Mouse (Mus musculus): ENCODE measurements around the gene Setd2. TPM values are rescaled to one million over a fixed set of nuclear protein-coding genes. Genes with fewer than 3 reads are reported as not detected.

Gene Setd2
- total RNA-seq, 2 experiments from 2014 or later = 25.8 to 26.9 TPM

DNA sequence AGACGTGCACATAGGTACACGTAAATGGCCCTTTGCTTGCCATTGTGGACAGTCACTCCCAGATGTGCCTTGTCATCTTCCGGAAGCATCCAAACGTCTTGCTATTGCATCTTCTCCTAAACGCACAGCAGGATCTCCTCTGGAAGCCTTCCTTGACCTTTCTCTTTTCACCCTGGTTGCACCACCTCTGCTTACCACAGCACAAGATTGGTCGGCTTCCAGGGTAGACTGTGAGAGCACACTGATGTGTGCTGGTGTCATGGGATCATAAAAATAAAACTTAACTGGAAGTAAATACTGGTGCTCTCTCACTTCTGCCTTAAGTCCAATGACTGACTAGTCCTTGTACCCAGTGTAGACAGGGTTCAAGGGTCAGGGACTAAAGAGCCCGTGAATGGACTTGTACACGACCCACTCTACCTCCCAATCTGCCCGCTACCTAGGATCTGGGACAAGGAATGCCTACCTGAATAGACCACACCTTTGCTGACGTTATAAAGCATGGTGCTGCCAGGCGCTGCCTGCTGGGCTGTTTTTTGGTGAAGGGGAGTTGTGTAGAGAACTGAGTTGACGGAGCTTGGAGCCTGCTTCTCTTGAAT lies 90.3 kb downstream of the Setd2 start:
- no peak for DNase-seq (ENCODE audit: low spot score)

DNA sequence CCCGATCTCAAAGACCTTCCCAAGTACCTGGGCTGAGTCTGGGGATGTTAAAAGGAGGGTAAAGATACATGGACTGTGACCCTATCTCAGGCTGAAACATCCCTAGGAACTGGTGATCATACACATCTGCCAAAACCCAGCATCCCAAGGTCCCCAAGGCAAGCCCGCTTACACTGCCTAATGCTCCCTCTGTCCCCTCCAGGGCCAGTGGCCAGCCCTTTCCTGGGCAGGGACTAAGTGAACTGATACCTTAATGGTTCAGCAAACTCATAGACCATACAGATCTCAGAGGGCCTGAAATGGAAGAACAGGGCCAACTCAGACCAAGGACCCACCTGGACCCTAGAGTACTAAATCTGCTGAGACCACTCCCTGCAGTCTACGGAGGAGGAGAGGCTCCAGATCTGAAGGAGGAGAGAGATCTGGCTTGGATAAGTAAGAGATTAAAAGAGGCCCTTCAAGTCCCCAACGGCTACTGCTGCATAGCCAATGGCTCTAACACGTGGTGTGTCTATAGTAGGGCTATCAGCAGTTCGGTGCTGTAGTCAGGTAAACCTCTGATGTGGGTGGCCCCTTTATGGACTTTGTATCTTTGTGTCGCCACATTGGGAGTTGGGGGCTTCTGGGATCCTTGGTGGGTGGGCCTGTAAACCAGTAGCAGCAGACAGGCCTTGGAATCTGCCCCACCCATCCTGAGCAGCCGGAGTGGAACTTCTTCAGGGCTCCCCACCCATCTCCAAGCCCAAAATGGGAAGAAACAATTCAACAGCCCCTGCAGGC lies 91.2 kb downstream of the Setd2 start:
- no peak for DNase-seq (ENCODE audit: low spot score)

DNA sequence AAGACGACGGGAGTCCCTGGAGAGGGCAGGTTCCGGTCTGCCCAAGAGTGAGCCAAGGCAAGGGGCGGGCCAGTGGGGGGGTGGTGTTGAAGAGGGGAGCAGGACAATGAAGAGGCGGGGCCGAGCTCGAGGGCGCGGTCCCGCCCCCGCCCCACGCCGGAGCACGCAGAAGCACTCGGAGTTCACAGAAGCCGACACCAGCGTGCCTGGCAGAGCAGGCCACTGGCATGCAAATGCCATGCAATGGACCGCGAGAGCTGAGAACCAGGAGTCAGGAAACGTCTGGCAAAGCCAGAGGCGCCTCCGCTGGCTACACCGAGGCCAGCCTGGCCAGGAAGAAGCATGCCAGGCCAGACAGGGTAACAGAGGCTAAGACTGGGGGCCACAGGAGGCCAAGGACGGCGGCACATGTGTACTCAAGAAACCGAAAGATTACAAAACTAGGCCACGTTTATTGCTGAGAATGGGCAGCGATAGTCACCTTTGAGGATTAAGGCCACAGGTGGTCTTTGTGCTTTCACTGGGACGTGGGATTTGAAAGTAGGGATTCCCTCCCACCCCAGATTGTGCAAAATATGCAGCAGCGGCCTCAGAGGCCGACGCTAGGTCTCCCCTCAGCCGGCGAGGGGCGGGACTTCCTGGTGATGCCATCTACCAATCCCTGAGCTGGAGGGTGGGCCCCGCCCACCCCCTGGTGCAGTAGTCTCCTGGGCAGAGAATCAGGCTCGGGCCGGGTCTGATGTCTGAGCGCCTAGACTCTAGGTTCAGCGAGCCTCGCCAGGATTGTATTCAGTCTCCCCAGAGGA lies 92.2 kb downstream of the Setd2 start, which contains the start of gene Nradd:
Gene Nradd (minus strand): TSS at position 92 of the 806 bp plus-strand sequence.
- DNase-seq (ENCODE audit: low spot score) = peak; percentile 88

DNA sequence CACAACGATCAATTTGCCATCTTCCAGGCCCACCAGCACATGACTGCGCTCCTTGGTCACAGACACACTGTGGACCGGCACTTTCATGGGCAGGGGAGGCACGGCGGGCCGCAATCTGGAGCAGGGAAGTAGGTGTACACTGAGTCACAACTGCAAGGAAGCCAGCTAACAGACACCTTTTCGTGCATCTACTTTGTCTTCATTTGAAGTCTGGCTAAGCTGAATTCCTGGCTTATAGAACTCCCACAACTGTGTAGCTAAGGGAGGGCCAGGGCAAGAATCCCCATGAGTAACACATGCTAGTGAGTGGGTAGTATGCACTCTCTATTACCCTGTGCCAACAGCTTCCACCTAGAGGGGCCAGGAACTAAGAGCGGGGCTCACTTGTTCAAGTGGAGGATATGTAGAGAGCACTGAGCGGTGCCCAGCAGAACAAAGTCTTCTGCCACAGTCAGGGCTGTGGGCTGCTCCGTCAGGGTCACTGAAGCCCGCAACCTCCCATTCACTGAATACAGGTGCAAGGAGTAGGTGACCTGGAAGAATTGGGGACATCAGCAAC lies 93.0 kb downstream of the Setd2 start:
- no peak for DNase-seq (ENCODE audit: low spot score)

DNA sequence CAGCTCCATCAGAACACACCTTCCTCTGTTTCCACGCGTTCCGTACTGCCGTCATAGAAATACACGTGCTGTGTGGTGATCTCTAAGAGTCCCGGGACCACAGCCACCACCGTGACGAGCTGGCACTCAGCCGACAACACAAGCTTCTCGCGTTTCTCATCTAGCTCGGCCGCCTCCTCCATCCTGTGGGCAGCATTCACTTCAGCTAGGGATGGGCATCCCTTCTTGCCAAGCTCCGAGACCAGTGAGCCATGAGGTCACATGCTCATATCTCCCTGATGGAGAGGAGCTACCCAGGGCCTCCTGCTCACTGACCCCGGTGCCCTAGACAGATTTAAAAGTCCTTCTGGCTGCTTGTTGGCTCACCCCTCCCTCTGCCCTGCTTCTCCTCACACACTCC lies 97.8 kb downstream of the Setd2 start:
- DNase-seq (ENCODE audit: low spot score) = no peak

DNA sequence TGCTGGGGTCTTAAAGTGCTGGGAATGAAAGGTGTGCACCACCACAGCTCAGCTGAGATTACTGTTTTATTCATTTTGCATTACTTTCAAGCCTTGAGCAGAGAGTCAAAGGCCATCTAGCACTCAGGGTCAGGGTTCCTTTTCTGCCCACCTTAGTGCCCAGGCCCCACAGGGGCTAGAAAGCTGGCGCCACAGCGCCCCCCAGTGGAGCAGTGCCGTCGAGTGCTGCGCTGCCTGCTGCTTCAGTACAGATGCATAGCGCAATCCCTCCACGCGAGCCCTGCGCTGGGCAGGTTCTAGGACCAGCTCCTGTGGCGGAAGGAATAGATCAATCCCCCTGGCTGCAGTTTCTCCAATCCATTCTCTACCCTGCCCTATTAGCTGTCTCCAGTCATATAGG lies 98.8 kb downstream of the Setd2 start:
- DNase-seq (ENCODE audit: low spot score) = peak; percentile 47

DNA sequence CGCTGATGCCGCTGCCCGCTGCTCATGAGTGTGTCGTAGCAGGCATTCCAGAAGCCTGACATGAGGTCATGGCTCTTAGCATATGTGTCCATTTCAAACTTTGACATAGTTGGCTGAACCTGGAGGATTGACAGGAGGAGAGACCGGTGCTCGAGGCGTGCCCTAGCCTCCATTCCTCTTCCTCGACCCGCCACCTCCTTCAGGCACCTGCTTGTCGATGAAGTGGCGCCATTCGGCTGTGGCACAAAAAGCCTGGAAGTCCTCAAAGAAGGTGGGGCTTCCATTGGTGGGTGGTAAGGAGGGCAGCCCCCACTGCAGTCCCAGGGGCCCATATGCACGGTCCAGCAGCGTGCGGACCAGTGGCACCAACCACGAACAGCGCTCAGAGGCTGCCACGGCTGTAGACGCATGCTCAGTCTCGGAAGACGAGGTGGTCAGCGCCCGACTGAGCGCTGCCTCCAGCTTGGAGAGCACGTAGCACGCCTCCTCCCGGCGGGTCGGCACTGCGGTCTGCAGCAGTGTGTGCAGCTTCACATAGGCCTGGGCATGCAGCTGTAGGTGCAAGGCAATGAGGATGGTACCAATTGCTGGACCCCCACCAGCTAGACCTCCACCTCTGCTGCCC lies 99.4 kb downstream of the Setd2 start:
- DNase-seq (ENCODE audit: low spot score) = no peak

DNA sequence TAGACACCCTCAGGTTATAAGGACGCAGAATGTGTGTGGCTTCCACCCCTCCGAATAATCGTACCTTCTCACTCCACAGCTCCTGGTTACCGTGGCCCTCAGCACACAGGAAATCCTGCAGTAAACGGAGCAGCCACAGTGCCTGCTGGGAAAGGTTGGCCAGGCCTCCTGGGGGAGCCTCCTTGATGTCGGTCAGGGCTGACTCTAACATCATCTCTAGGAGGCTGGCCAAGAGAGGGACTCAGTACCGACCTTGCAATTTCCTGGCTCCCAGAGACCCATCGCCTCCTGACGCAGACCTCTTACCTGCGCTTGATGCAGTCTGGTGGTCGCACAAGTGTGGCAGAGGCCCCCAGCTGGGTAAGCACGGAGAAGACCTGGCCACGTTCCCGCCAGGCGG lies 100.3 kb downstream of the Setd2 start:
- no peak for DNase-seq (ENCODE audit: low spot score)

DNA sequence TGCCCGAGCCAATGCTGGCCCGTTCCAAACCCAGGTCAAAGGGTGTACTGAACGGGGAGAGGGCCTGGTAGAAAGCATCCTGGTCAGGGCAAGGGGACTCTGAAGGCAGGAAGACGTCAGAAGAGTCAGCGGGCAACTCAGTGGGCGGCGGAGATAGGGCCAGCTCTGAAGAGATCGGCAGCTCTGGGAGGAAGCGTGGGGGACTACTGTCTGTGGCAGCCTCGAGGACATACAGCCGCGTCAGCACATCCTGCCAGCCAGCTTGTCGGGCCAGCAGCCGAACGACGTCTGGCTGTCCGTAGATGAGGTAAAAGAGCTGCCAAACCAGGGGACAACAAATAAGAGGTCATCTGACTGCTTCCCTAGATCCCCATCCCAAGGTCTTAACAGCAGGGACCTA lies 101.5 kb downstream of the Setd2 start:
- DNase-seq (ENCODE audit: low spot score) = no peak

DNA sequence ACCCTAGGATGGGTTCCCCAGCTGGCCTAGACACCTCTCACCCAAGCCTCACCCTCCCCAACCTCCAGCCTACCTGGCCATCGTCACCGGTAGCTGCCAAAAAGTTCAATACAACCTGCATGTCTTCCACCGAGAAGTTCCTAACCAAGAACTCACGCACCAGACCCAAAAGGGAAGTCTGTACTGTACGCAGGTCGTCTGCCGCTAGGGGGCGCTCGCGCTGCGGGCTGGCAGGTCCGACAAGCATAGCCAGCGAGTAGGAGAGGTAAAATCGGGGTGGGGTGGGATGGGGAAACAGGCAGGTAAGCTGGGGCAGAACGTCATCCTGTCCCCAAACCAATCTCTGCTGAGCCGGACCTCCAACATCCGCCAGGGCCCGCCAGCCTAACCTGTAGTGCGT lies 102.8 kb downstream of the Setd2 start:
- peak; percentile 86 for DNase-seq (ENCODE audit: low spot score)

DNA sequence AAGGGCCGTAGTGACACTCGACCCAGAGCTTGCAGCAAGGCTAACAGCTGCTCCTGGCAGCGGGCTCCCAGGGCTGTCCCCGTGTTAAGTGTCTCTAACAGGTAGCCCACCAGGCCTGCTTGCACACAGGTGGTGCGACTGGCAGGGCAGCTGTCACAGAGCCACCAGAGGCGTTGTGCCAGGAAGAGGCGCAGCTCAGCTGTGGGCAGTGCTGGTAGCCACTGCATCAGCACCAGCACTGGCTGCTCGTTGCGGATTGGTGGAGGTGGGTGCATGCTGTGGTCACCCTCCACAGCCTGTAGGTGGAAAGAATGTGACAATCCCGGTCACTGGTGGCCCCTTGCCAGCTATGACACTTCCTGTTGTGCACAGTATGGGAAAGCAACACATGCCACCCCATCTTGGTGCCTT lies 106.2 kb downstream of the Setd2 start:
- DNase-seq (ENCODE audit: low spot score) = no peak

DNA sequence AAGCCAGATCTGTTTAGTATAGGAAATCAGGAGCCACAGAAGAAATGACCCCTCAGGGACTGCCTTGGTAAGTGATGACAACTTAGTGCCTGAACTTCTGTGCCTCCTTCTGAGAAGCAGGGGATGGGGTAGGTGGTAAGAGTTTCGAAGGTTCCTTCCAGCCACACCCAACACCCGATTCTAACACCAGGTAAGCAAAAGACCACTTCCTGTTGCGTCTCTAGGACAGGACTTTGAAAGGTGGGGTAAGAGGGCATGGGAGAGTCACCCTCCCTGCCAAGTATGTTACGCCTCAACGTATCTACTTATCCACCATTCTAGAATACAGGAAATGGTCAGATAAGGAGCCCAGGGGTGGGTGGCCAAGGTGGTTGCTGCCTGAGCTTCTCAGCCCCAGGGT lies 108.6 kb downstream of the Setd2 start:
- DNase-seq (ENCODE audit: low spot score) = no peak

DNA sequence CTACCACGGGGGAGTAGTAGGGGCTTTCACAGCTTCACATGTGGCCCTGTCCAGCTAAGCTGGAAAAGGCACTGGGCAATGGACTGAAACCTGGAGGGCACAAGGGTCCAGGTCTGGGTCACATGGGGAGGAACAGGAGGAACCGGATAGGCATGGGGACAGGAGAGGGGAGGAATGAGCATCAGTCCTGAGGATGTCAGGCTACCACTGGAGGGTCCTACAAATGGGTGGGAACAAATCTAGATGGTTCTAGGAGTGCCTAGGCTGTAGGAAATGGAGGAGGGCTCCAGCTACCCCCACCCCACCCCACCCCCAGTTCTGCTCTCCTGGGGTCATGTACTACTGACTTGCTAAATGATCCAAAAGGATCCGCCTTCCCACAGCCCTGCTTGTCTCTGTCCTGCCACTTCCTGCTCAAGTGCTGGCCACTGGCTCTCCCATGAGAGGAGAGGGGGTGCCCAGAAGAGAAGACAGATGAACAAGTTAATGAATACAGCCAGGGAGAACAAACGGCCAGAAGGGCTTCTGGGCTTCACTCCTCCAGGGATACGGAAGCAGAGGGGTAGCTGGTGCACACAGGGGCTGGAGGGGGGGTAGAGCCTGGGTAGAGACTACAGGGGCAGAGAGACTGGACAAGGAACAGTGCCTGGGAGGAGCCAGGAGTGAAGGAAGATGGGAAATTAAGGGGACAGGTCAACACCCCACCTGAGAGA lies 110.6 kb downstream of the Setd2 start:
- no peak for DNase-seq (ENCODE audit: low spot score)

DNA sequence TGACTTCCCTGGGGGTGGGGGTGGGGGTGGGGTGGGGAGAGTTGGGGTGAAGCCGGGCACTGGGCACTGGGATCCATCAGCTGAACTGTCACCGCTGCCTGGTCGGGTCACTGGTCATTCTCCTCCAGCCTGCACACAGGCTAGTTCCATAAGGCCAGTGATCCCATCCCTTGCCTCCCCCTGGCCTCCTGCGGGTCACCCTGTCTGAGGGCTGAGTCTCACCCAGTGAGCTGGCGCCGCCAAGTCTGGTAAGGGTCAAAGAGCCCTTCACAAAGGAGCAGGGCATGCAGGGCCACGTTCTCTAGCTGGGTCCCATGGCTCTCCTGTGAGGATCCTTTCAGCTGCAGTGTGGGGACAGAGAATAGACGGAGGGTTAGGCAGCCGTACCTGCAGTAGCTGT lies 111.4 kb downstream of the Setd2 start:
- no peak for DNase-seq (ENCODE audit: low spot score)

DNA sequence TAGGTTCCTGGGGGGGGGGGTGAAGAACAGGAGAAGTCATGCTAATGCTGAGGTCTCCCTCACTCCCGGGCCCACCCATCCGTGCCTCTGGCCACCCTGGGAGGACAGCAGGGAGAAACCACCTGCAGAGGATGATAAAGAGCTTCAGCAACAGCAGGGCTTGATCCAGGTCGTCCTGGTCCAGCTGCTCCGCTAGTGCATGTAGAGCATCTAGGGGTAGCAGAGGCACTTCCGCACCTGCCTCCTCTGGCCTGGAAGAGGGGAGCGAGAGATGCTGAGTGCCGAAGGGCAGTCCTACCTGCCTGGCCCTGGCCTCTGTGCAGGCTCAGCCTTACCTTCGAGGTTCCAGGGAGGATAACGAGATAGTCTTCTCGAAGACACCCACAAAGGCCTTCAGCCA lies 111.9 kb downstream of the Setd2 start:
- DNase-seq (ENCODE audit: low spot score) = no peak

DNA sequence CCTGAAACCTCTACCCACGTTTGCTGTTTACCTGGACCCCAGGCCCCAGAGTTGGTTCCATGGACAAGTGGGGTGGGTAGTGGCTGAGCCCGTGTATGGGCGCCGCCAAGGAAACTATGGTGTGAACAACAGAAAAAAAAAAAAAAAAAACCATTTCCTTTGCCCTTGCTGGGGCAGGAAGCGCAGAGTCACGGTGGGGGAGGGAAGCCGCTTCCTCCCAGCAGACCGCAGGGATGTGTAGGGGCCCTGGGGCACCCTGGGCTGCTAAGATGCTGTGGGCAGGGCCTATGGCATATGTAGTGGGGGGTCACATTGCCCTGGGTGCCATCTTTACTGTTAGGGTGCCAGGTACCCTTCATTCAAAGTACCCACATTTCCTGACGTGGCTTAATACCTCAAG lies 112.8 kb downstream of the Setd2 start:
- no peak for DNase-seq (ENCODE audit: low spot score)

DNA sequence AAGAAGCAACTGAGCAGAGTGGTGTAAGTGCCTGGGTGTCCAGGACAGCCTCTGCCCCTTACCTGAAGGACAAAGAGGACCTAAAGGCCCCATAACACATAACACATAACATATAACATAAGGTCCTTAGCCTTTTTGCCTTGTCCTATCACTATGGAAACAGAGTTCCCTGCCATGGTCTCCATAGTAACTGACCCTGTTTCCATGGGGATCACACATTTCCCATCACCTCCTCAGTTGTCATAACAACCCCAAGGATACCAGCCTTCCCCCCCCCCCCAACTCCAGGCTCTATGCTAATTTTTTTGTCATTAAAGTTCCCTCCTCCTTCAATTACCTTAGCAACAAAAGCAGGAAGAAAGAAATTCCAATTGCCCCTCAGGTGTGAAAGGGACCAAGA lies 117.4 kb downstream of the Setd2 start:
- DNase-seq (ENCODE audit: low spot score) = no peak

DNA sequence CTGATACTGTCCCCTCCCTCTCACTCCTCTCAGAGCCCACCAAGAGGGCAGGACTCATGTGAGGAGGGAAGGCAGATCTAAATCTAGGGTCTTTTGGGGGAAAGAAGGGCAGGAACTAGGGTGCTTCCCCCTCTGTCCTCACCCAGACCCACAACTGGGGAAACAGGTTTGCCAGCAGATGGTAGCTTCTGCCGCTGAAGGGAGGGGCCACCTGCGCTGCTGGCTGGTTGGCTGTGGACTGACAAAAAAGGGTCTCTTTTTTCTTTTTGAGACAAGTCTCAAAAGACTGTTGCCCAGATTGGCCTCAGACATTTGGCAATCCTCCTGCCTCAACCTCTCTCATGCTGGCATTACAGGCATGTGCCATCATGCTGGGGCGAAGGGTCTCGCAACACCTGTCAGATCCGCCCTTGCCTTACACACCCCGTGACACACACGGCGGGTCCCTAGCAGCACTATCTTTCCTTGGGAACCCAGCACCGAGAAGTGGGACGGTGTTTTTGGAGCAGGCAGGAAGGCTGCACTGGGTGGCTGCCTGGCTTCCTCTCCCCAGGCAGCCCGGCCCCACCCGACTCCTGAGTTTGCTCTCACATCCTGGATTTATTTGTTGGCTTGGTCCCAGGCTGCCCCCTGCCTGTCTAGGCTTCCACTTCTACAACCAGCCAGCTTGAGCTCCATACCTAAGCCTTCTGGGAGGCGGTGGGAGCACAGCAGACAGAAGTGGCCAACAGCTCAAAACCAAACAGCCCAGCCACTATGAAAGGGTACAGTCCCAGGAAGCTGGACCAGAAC lies 119.7 kb downstream of the Setd2 start:
- no peak for DNase-seq (ENCODE audit: low spot score)

DNA sequence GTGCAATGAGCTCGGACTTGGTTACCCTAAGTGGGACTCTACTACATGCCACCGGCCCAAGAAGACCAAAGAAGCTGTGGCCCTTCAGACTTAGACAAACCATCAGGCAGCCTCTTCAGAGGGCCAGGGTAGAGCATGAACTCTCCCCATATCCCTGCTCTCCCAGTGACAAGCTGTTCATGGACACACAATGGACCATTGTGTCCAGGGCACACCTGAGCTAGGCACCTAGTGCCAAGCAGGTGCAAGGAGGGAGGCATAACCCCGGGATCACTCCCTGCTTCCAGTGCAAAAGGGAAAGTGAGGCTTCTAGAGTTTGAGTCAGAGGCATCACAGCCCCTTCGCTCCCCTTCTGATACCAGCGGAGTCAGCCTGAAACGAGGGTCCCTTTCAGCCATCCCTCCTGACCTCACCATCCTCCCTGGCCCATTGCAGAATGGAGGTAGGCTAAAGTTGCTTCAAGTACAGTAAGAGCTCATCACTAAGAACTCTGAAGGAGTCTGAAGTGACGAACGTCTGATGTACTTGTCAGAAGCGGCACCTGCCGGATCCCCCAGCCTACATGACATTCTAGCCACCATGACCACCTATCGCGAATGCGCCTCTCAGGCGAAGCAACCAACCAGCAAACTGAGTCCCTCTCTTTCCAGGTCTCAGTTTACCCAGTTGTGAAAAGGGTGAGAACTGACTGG lies 120.7 kb downstream of the Setd2 start:
- DNase-seq (ENCODE audit: low spot score) = no peak

Data from gastrocnemius, adult 18-20 months (tissue).